Mouse (Mus musculus): ENCODE measurements around the gene Ppp1cb. TPM values are rescaled to one million over a fixed set of nuclear protein-coding genes. Genes with fewer than 3 reads are reported as not detected.

Ppp1cb gene
- polyA plus RNA-seq (2017; shearing (Covaris generic)): 174 TPM

DNA sequence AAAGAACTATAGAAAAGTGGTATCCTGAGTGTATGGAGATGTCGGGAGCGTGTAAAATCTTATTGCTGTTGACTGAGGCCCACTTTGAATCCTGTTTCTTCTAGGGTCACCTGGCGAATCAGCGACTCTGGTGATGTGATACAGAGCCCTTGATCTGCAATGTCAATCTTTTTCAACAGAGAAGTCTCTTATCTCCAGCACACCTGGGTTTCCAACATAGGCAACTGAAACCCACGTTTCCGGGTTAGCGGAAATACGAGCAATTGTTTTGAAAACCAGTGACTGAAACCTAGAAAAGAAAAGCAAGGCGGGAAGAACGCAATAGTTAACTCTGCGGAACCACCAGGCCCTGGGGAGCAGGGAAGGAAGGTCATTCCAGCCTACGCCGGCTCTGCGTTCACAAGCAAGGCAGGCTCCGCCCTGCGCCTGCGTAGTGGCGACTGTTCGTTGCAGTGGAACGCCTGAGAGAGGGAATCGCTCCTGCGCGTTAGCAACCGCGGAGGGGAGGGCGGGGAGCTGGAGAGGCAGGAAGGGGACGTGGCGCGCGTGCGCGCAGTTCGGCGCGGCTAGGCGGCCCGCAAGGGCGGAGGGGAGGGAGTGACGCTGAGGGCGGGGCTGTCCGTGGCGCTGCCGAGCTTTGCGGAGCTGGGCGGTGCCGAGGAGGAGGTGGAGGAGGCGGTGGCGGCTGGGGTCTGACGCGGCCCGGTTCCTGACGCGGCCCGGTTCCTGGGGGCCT is at the start of gene Ppp1cb:
TSS of gene Ppp1cb (plus strand) at position 436 of the 736 bp plus-strand sequence.

Other genes starting within 250 kb of the Ppp1cb start
- gene Plb1, start 226.1 kb upstream of the Ppp1cb start, polyA plus RNA-seq (2017; shearing (Covaris generic)): not detected
- gene Yes1, start 152.3 kb downstream of the Ppp1cb start, polyA plus RNA-seq (2017; shearing (Covaris generic)): 36.9 TPM